Mouse (Mus musculus) liver, adult 2 months (tissue): ENCODE results near the gene Pcif1. TPM values are rescaled to one million over a fixed set of nuclear protein-coding genes. Genes with fewer than 3 reads are reported as not detected.
A peak's percentile ranks its signal among the peaks of the same experiment; 100 is the strongest.
"Not testable (repeated sequence)": the region's sequence is repeated elsewhere in the genome, so short reads cannot be mapped to it uniquely, and the experiment has no call there.

Experiments used
- DNase-seq: peaks from one replicate; pipeline ENCODE4 v3.0.0-alpha.2; 2011; ENCODE audit warnings: low read depth, low spot score; ENCODE audit errors: extremely low read depth
- H3K27ac ChIP-seq: fragments of 200-500 bp; replicated peaks from 2 replicates; pipeline ENCODE4 v1.5.1; 2012; ENCODE audit warnings: low read depth, mild to moderate bottlenecking, control low read depth, inconsistent platforms, low read length; ENCODE audit not compliant: insufficient read depth
- H3K27me3 ChIP-seq: fragments of 200-500 bp; 2 replicates; pipeline ENCODE4 v1.6.1; 2012; ENCODE audit warnings: mild to moderate bottlenecking, moderate library complexity, low read length, inconsistent platforms; ENCODE audit not compliant: control insufficient read depth, insufficient read depth
- H3K36me3 ChIP-seq: fragments of 200-500 bp; 2 replicates; pipeline ENCODE4 v1.6.1; 2012; ENCODE audit warnings: low read length, inconsistent platforms; ENCODE audit not compliant: control insufficient read depth, insufficient read depth
- H3K4me1 ChIP-seq: fragments of 200-500 bp; 2 replicates; pipeline ENCODE4 v1.6.1; 2011; ENCODE audit warnings: low read length; ENCODE audit not compliant: control insufficient read depth, insufficient read depth
- H3K4me3 ChIP-seq: fragments of 200-500 bp; 2 replicates; pipeline ENCODE4 v1.5.1; 2011; ENCODE audit warnings: low read depth, mild to moderate bottlenecking, control low read depth, low read length, moderate library complexity; ENCODE audit not compliant: insufficient read depth
- H3K79me2 ChIP-seq: fragments of 200-500 bp; 2 replicates; pipeline ENCODE4 v1.6.1; 2012; ENCODE audit warnings: inconsistent platforms, mild to moderate bottlenecking, low read length, moderate library complexity; ENCODE audit not compliant: control insufficient read depth, insufficient read depth
- H3K9ac ChIP-seq: fragments of 200-500 bp; 2 replicates; pipeline ENCODE4 v1.6.1; 2012; ENCODE audit warnings: low read depth, mild to moderate bottlenecking, control low read depth, inconsistent platforms, low read length
- CTCF ChIP-seq: fragments of 200-500 bp; IDR thresholded peaks from 2 replicates; pipeline ENCODE4 v1.5.1; 2011; ENCODE audit warnings: low read depth, low read length, control low read depth
- POLR2A ChIP-seq: fragments of 200-500 bp; IDR thresholded peaks from 2 replicates; pipeline ENCODE4 v1.6.1; 2011; ENCODE audit warnings: low read length, control low read depth; ENCODE audit not compliant: insufficient read depth; ENCODE audit errors: extremely low read depth
- WGBS: fragments of 180-500 bp; shearing (Covaris S2); methylation state at CpG from one replicate; pipeline ENCODE4 v1.1.7; 2018; 5-methylcytosine and 5-hydroxymethylcytosine counted together
- polyA plus RNA-seq: library from polyadenylated mRNA; depleted of rRNA; stranded (reverse); fragments of >200 nt; gene quantifications from 2 replicates; pipeline ENCODE4 v1.2.3, GENCODE M21; 2012
- total RNA-seq: library from RNA; depleted of rRNA; stranded (reverse); fragments of >200 nt; gene quantifications from 2 replicates; pipeline ENCODE4 v1.2.3, GENCODE M21; 2014

Gene Pcif1
- total and polyA plus RNA-seq, 2 experiments = 9.1 to 21.3 TPM

DNA sequence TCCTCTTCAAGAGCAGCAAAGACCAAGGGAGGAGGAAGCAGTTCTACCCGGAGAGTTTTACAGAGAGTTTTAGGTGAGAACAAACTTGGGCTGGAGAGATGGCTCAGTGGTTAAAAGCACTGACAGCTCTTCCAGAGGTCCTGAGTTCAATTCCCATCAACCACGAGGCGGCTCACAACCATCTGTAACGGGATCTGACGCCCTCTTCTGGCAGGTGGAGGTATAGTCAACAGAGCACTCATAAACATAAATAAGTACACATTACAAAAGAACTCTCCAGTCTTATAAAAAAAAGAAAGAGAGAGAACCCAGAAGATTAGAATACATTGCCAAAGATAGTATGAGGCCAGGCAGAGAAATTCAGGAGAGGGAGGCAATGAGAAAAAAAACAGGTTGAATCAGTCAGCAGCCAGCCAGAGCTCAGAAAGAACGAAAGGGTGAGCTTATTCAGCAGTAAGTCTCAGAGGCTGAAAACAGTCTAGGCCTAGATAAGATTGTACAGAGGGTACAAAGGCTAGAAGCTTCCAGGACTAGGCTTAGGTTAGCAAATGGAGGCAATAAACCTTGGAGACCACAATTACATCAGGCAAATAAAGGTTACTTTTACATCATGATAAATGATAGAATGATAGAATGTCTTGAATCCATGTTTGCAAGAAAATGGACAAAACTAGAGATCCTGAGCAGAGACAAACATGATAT, 7.4 kb upstream of the Pcif1 start:
- no peak overlapping the region for H3K27ac ChIP-seq
- H3K27me3 ChIP-seq = no peaks in the 10 kb centered on the region
- WGBS = 68% methylated on average over 6 of the region's 6 CpGs
- no peak overlapping the region for H3K4me3 ChIP-seq
- DNase-seq = no peak
- TF ChIP-seq POLR2A (no peak), CTCF (no peak)
- no peaks in the 10 kb centered on the region for H3K4me1 ChIP-seq
- H3K36me3 ChIP-seq = no peaks in the 10 kb centered on the region
- no peaks in the 10 kb centered on the region for H3K79me2 ChIP-seq
- no peak overlapping the region for H3K9ac ChIP-seq

GRCm38 (mm10) chr2:164873621-164874020, 5.5 kb upstream of the Pcif1 start:
- Histone ChIP-seq H3K36me3 (no peaks in the 10 kb centered on the region), H3K79me2 (no peaks in the 10 kb centered on the region), H3K4me1 (peaks cover 3% of the 10 kb centered on the region), H3K9ac (no peak overlapping the region), H3K4me3 (no peak overlapping the region), H3K27ac (no peak overlapping the region), H3K27me3 (no peaks in the 10 kb centered on the region)
- 57% methylated on average over 3 of the region's 3 CpGs for WGBS
- TF ChIP-seq POLR2A = no peak
- no peak for TF ChIP-seq CTCF
- DNase-seq = no peak

DNA sequence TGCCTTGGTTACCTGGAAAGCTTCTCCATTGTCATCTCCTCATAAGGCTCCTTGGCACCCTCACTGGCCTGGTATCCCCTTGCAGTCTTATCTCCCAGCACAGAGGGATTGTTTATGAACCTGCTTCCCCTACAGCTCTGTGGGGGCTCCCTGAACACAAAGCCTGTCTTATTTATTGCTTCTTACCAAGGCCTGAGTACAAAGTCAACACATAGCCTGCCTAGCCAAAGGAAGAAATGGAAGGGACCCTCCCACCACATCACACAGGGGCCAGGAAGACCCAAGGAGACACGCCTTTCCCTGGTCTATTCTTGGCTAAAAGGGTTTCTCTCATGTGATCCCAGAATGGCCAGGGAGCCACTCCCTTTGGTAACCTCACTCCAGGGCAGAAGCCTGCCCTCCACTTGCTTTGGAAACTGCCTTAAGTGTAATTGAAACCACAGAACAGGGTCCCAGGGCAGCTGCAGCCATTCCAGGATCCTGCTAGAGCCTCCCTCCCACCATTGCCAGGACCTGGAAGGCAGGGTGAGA, 4.8 kb upstream of the Pcif1 start:
- H3K79me2 ChIP-seq = no peaks in the 10 kb centered on the region; the same call in 1 of the 2 replicates
- H3K4me3 ChIP-seq = no peak overlapping the region
- peak overlapping the region; percentile 31; the same call in 1 of the 2 replicates for H3K27ac ChIP-seq
- no peaks in the 10 kb centered on the region for H3K27me3 ChIP-seq
- peaks cover 3% of the 10 kb centered on the region for H3K4me1 ChIP-seq
- H3K36me3 ChIP-seq = no peaks in the 10 kb centered on the region
- WGBS = 67% methylated on average over 1 of the region's 1 CpGs
- no peak overlapping the region for H3K9ac ChIP-seq
- no peak for DNase-seq
- TF ChIP-seq CTCF (no peak), POLR2A (no peak)

- not testable (repeated sequence) for H3K36me3 ChIP-seq, DNase-seq, H3K4me3 ChIP-seq, H3K27me3 ChIP-seq, H3K79me2 ChIP-seq, H3K4me1 ChIP-seq, H3K27ac ChIP-seq, H3K9ac ChIP-seq
- WGBS = 58% methylated on average over 2 of the region's 2 CpGs
These were observed 3.5 kb upstream of the Pcif1 start for GRCm38 (mm10) chr2:164875648-164876047.

DNA sequence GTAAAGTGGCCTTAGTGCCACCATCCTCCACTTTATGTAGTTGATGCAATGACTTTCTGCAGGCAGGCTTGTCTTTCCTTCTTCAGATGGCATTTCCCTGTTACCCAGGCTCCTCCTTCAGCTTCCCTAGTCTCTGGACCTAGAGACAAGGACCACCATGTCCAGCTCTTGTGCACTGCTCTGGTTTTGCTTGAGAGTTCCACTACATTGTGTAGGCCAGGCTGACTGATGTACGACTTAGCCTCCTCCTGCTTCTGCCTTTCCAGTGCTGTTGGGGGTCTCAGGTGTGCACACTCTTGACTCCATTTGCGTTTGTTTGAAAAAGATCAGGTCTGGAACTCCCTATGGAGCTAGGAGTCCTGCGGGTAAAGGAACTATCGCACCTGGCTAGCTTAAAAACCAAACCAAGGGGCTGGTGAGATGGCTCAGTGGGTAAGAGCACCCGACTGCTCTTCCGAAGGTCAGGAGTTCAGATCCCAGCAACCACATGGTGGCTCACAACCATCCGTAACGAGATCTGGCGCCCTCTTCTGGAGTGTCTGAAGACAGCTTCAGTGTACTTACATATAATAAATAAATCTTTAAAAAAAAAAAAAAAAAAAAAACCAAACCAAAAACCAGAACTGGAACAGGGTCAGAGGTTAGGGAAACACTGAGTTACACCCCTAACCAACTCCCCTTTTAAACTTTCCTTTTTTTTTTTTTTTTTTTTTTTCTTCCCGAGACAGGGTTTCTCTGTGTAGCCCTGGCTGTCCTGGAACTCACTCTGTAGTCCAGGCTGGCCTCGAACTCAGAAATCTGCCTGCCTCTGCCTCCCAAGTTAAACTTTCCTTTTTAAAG, 1.5 kb upstream of the Pcif1 start:
- 68% methylated on average over 11 of the region's 11 CpGs for WGBS
- DNase-seq = peak; percentile 33
- not testable (repeated sequence) for H3K9ac ChIP-seq, H3K79me2 ChIP-seq, H3K27me3 ChIP-seq, H3K36me3 ChIP-seq, H3K4me1 ChIP-seq, H3K4me3 ChIP-seq
- H3K27ac ChIP-seq = peak overlapping the region; percentile 83
